Mouse (Mus musculus) left cerebral cortex, postnatal 25 days (tissue): Measurements from ENCODE around the gene Cdh23. TPM values are rescaled to one million over a fixed set of nuclear protein-coding genes. Genes with fewer than 3 reads are reported as not detected.

Source experiments
- DNase-seq, 2 experiments: peaks; one replicate each; pipeline ENCODE4 v3.0.0; 2022; ENCODE audit warnings: low spot score in 2 of 2, mixed read lengths in 1 of 2
- intact Hi-C: fragments of 180-260 bp; cut with DNase I; formaldehyde crosslinking; loops from one replicate; pipeline ENCODE4 v1.15.1; 2025
- total RNA-seq, 2 experiments: library from RNA; stranded (reverse); gene quantifications; 2 replicates each; pipeline ENCODE4 v1.2.3; 2021

The Cdh23 gene
- total RNA-seq, 2 experiments from 2014 or later = 1.7 to 2.5 TPM

- intact Hi-C loops = no loop called here
- DNase-seq = no peak
Observed at GRCm38 (mm10) chr10:60310629-60311028, 385.7 kb downstream of the Cdh23 start.

- intact Hi-C loops = loop anchor here (1.0 to 10.0 kb wide), 5 partner anchors 106 to 770 kb away; no protein-coding TSS in a partner anchor
Observed at GRCm38 (mm10) chr10:60304854-60305628, 391.2 kb downstream of the Cdh23 start.

GRCm38 (mm10) chr10:60303419-60303818, 392.9 kb downstream of the Cdh23 start:
- no peak for DNase-seq
- intact Hi-C loops = loop anchor here (10.0 kb wide), 1 partner anchor 771 kb away; no protein-coding TSS in a partner anchor

More at GRCm38 (mm10) chr10:60304854-60305628, 391.2 kb downstream of the Cdh23 start:
- peak; percentile 81 to 87 for DNase-seq

GRCm38 (mm10) chr10:60299636-60300035, 396.7 kb downstream of the Cdh23 start:
- intact Hi-C loops = loop anchor here (10.0 kb wide), 1 partner anchor 775 kb away; no protein-coding TSS in a partner anchor
- no peak for DNase-seq

GRCm38 (mm10) chr10:60296027-60296426, 400.3 kb downstream of the Cdh23 start:
- DNase-seq = no peak
- intact Hi-C loops = no loop called here

GRCm38 (mm10) chr10:60295356-60295755, 400.9 kb downstream of the Cdh23 start:
- intact Hi-C loops = no loop called here
- no peak for DNase-seq

- intact Hi-C loops = no loop called here
- no peak for DNase-seq
Observed at GRCm38 (mm10) chr10:60294621-60295020, 401.7 kb downstream of the Cdh23 start.

GRCm38 (mm10) chr10:60292209-60292608, 404.1 kb downstream of the Cdh23 start:
- intact Hi-C loops = no loop called here
- no peak for DNase-seq

GRCm38 (mm10) chr10:60290739-60291110, 405.6 kb downstream of the Cdh23 start:
- intact Hi-C loops = no loop called here
- DNase-seq = no peak

GRCm38 (mm10) chr10:60290026-60290738, 406.1 kb downstream of the Cdh23 start:
- intact Hi-C loops = no loop called here
- DNase-seq = no peak

- intact Hi-C loops = no loop called here
- DNase-seq = no peak
Observed at GRCm38 (mm10) chr10:60289216-60289615, 407.1 kb downstream of the Cdh23 start.

- intact Hi-C loops = no loop called here
- no peak for DNase-seq
Observed at GRCm38 (mm10) chr10:60287726-60288125, 408.6 kb downstream of the Cdh23 start.

GRCm38 (mm10) chr10:60287161-60287560, 409.1 kb downstream of the Cdh23 start:
- DNase-seq = no peak
- intact Hi-C loops = no loop called here

GRCm38 (mm10) chr10:60286546-60286945, 409.7 kb downstream of the Cdh23 start:
- intact Hi-C loops = no loop called here
- peak in 1 of 2 experiments; percentile 53 for DNase-seq

GRCm38 (mm10) chr10:60285676-60286372, 410.5 kb downstream of the Cdh23 start:
- intact Hi-C loops = no loop called here
- peak; percentile 88 to 92 for DNase-seq

GRCm38 (mm10) chr10:60285183-60285582, 411.1 kb downstream of the Cdh23 start:
- intact Hi-C loops = no loop called here
- DNase-seq = no peak

GRCm38 (mm10) chr10:60284676-60285111, 411.6 kb downstream of the Cdh23 start:
- no peak for DNase-seq
- intact Hi-C loops = no loop called here

- intact Hi-C loops = no loop called here
- no peak for DNase-seq
Observed at GRCm38 (mm10) chr10:60284248-60284647, 412.0 kb downstream of the Cdh23 start.

GRCm38 (mm10) chr10:60282116-60283014, 413.9 kb downstream of the Cdh23 start:
- peak in 1 of 2 experiments; percentile 72 for DNase-seq

More at GRCm38 (mm10) chr10:60282116-60283014, 413.9 kb downstream of the Cdh23 start:
- intact Hi-C loops = no loop called here
